Mouse (Mus musculus): ENCODE measurements around the gene Tnfrsf14.

Gene Tnfrsf14

GRCm38 (mm10) chr4:154948066-154948939, 19.9 kb upstream of the Tnfrsf14 start:
- no peak for DNase-seq

DNA sequence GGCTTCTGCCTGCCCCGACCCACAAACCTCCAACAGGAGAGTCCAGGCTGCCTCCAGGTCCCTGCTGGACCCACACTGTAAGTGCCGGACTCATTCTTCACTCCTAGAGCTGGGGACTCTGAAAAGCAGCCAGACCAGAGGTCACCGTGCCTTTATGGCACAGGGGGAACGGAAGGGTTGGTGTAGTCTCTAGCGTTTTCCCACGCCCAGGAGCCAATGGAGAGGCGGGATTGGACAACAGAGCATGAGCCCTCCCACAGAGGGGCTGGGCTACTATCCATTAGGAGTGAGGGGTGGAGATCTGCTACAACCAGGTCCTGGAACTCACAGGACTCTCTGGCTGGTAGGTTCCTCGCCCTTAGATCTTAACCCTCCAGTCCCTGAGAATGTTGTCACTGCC, 18.0 kb upstream of the Tnfrsf14 start:
- DNase-seq, result peak; percentile 57 to 76

GRCm38 (mm10) chr4:154944121-154944590, 15.8 kb upstream of the Tnfrsf14 start:
- peak; percentile 80 to 92 for DNase-seq

GRCm38 (mm10) chr4:154943323-154944039, 15.1 kb upstream of the Tnfrsf14 start:
- DNase-seq, result no peak

- no peak for DNase-seq
These were observed 14.4 kb upstream of the Tnfrsf14 start for GRCm38 (mm10) chr4:154942632-154943322.

GRCm38 (mm10) chr4:154941831-154942230, 13.5 kb upstream of the Tnfrsf14 start:
- DNase-seq, result no peak

- DNase-seq, result no peak
These were observed 11.8 kb upstream of the Tnfrsf14 start for GRCm38 (mm10) chr4:154940156-154940555.

GRCm38 (mm10) chr4:154937746-154938145, 9.4 kb upstream of the Tnfrsf14 start:
- no peak for DNase-seq

DNA sequence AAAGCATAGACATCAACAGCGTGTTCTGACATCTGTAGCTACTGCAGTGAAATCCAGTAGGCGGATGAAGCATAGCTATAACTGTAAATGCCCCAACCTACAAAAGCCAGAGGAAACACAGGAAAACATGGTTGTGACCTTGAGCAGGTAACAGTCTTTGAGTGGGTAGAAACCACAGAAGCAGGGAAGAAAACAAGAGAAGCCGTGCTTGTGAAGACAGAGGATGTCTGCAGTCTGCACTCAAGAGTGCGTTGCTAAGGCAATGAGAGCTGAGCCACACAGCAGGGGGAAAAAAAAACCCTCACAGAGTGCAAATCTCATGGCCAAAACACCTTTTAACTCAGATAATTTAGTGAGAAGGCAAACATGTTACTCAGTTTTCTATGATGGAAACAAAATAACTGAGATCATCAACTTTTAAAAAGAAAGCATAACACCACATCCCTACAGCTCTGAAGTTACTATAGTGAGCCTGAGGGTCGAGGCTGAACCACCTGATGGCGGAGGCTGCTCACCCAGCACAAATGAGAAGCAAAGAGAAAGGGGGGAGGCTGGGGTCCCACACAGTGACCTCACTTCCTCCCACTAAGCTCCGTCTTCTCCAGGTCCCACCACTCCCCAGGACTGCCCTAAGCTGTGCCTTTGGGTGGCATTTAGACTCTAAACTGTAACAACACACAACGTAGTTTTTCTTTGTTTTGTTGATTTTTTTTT, 8.3 kb upstream of the Tnfrsf14 start:
- no peak for DNase-seq

GRCm38 (mm10) chr4:154935788-154936187, 7.4 kb upstream of the Tnfrsf14 start:
- no peak for DNase-seq

DNA sequence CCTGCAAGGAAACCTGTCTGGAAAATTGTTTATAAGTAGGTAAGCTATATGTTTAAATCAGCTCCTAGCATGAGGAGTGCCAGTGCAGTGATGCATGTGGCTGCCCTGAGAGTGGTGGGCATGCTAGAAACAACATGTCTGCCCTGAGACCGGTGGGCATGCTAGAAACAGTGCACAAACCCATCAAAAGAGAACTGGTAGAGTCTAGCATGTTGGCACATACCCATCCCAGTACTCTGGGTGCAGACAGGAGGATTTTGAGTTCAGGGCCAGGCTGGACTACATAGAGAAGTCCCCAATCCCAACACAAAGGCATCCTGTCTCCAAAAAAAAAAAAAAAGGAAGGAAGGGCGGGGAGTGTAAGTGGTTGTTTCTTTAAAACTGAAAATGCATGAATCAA, 6.4 kb upstream of the Tnfrsf14 start:
- no peak for DNase-seq

DNA sequence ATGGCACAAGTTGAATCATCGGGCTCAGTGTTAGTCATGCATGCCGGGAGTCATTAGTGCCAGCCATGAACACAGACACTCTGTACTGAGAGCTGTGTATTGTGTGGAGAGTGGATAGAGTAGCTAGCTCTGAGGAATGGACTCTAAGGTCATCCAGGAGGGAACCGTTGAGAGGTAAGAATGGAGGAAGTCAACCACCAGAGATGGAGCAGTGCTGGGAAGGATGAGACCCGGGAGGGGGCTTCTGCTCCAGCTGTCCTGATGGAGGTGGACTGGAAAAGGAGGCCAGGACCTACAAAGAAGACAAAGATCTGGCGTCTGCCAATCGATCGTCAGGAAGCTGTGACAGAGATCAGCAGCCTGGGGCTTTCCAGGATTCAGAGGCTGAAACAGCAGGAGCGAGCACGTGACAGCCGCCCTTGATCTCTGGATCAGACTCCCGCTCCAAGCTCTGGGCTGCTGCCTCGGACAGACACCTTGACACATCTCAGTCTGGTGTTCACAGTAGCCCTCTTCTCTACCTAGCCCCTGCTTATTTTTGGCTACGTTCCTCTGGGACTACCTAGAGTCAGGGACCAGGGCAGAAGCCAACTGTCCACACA, 5.0 kb upstream of the Tnfrsf14 start:
- no peak for DNase-seq

GRCm38 (mm10) chr4:154929088-154929660, 811 bp upstream of the Tnfrsf14 start:
- no peak for DNase-seq

GRCm38 (mm10) chr4:154927899-154928337, 445 bp downstream of the Tnfrsf14 start:
- no peak for DNase-seq

- DNase-seq, result no peak
These were observed 1.1 kb downstream of the Tnfrsf14 start for GRCm38 (mm10) chr4:154926969-154927898.

- no peak for DNase-seq
These were observed 3.0 kb downstream of the Tnfrsf14 start for GRCm38 (mm10) chr4:154925413-154925812.

DNA sequence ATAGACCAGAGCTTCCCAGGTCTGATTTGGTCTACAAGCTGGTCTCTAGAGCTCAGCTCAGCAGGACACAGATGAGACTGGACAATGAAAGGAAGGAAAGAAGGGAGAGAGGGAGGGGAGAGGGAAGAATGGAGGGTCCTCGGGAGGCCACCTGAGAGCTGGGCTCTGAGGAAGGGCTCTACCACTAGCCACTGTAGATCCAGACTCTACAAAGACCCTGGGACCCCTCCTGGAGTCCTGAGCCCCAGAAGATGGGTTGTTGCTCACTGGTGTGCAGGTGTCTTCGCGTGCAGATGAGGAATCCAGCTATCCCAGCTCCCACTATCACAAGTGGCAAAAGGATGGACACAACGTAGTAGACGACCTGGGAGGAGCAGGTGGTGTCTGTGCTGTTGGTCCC, 5.4 kb downstream of the Tnfrsf14 start:
- DNase-seq, result no peak

DNA sequence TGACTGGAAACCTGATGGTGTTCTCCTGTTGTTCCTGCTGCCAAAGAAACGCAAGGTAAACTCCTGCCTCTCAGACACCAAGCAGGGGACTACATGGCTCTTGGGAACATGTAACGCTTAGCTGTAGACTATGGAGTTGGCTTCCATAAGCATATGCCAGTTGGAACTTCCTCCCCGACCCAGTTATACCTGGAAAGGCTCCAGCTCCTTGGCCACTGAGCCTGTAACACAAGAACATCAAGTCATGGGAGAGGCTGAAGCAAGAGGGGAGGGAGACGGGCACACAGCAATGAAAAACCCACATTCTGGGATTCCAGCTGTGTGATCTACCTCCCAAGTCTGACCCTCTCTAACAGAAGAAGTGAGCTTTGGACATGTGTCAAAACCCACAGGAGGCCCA, 6.1 kb downstream of the Tnfrsf14 start:
- peak; percentile 42 to 62 for DNase-seq

DNA sequence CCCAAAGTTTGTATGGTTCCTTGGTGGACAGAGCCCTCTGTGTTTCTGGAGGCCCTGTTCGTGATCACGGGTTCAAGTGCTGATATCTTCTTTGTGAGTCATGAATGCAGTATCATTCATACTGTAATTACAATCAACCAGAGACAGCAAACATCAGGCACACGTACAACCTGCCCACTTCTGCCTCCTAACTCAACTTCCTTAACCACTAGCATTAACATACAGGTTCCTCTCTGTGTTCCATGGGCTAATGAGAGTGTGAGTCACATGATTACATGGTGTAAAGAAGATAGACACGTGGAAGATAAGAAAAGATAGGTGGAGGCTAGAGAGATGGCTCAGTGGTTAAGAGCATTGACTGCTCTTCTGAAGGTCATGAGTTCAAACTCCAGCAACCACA, 11.7 kb downstream of the Tnfrsf14 start:
- no peak for DNase-seq

GRCm38 (mm10) chr4:154915286-154915685, 13.1 kb downstream of the Tnfrsf14 start:
- DNase-seq, result no peak

- DNase-seq, result no peak
These were observed 13.7 kb downstream of the Tnfrsf14 start for GRCm38 (mm10) chr4:154914707-154915106.

All from cerebellum, adult 18-20 months (tissue).